Mouse (Mus musculus) neural tube, embryonic 12.5 days (tissue): ENCODE data around the gene Pkm. TPM values are rescaled to one million over a fixed set of nuclear protein-coding genes. Genes with fewer than 3 reads are reported as not detected.

Experiments
- ATAC-seq: fragments of 200-750 bp; cut with Nextera tagmentation; 2 replicates; pipeline ENCODE4 v1.8.0; 2017; ENCODE audit warnings: low read depth, mild to moderate bottlenecking, moderate TSS enrichment, moderate library complexity; ENCODE audit not compliant: low FRiP score
- H3K27ac ChIP-seq: fragments of 300-500 bp; sonication (generic); 2 replicates; pipeline ENCODE4 v1.5.1; 2016
- H3K27me3 ChIP-seq: fragments of 300-500 bp; sonication (generic); replicated peaks from 2 replicates; pipeline ENCODE4 v1.6.1; 2016; ENCODE audit warnings: mild to moderate bottlenecking
- H3K36me3 ChIP-seq: fragments of 300-500 bp; sonication (generic); 2 replicates; pipeline ENCODE4 v1.6.1; 2016; ENCODE audit warnings: mild to moderate bottlenecking
- H3K4me1 ChIP-seq: fragments of 300-500 bp; sonication (generic); 2 replicates; pipeline ENCODE4 v1.6.1; 2016
- H3K4me2 ChIP-seq: fragments of 300-500 bp; sonication (generic); replicated peaks from 2 replicates; pipeline ENCODE4 v1.6.1; 2016; ENCODE audit warnings: mild to moderate bottlenecking
- H3K4me3 ChIP-seq: fragments of 300-500 bp; sonication (generic); 2 replicates; pipeline ENCODE4 v1.5.1; 2016
- H3K9ac ChIP-seq: fragments of 300-500 bp; sonication (generic); 2 replicates; pipeline ENCODE4 v1.6.1; 2016; ENCODE audit warnings: mild to moderate bottlenecking
- H3K9me3 ChIP-seq: fragments of 300-500 bp; sonication (generic); 2 replicates; pipeline ENCODE4 v1.6.1; 2016; ENCODE audit warnings: mild to moderate bottlenecking
- WGBS: fragments of 180-500 bp; shearing (Covaris S2); methylation state at CpG from one replicate; pipeline ENCODE4 v1.1.7; 2016; 5-methylcytosine and 5-hydroxymethylcytosine counted together
- polyA plus RNA-seq: library from polyadenylated mRNA; unstranded; fragments of >200 nt; fragmentation: Nextera tagmentation; extraction: Ambion mirVana; gene quantifications from 2 replicates; pipeline ENCODE4 v1.2.1, GENCODE M21; 2016

Pkm gene
- polyA plus RNA-seq, 1 experiment from 2014 or later = 1,532 TPM

DNA sequence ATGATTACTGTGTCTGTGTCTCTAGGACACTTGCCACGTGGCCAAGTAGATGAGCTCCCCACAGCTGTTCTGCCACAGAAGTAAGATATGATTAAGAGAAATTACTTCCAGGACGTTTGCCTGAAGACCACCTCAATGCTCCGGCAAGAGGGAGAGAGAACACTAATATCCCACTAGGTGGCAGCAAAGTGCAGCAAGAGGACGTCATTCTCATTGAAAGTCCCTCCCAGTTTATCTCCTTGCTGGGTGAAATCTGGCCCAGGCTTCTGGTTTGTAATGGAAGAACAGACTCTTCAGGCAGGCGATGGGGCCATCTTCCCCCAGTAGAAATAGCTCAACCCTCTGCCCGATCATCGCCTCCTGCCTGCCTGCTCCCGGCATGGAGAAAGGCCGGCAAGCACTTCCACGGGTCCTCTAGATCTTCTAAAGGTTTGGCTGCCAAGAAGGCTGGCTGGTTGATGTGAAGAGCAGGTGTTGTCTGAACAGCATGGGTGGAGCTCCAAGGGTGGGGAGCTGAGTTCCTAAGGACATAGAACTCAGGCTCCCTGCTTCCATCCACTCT lies 67.0 kb downstream of the Pkm start:
- H3K36me3 ChIP-seq = no peaks in the 10 kb centered on the region
- H3K9me3 ChIP-seq = no peaks in the 10 kb centered on the region
- ATAC-seq = 0 out of 2 replicates have a peak, but pooled peaks have one; percentile 29
- no peaks in the 10 kb centered on the region for H3K27me3 ChIP-seq
- no peak overlapping the region for H3K4me3 ChIP-seq
- H3K4me2 ChIP-seq = peak overlapping the region; percentile 37
- WGBS = 24% methylated on average over 10 of the region's 10 CpGs
- H3K4me1 ChIP-seq = peaks cover 10% of the 10 kb centered on the region; the same call in 1 of the 2 replicates
- H3K27ac ChIP-seq = no peak overlapping the region
- H3K9ac ChIP-seq = no peak overlapping the region

DNA sequence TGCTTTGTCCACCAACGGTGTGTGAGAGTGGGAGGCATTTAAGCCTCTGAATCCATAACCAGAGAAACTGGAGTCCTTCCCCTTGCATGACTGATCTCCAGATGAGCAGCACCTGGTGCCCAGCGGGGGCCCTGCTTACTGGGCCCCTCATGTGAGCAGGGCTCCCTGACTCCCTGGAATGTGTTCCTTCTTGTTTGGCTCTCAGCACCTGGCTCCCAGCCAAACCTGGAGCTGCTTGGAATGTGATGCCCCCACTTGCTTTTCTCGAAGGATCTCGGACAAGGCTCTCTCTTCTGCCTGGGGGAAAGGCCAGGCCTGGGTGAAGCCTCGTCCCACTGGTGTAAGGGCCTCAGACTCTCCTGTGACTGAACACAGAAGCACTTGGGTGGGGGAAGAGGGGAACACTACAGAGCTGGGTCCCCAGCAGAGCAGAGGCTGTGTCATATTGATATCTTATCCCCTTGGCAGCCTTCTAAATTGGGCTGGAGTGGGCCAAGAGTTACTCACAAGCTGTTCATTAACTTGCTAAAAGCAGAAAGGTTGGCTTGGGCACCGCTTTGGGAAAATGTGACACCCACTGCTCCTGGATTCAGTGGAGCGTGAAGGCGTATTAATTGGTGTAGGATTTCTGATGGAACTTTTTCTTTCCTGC lies 67.7 kb downstream of the Pkm start:
- no peak overlapping the region for H3K4me3 ChIP-seq
- no peaks in the 10 kb centered on the region for H3K9me3 ChIP-seq
- no peak overlapping the region for H3K27ac ChIP-seq
- no peak overlapping the region for H3K4me2 ChIP-seq
- WGBS = 73% methylated on average over 8 of the region's 8 CpGs
- no peaks in the 10 kb centered on the region for H3K36me3 ChIP-seq
- no peaks in the 10 kb centered on the region for H3K27me3 ChIP-seq
- H3K9ac ChIP-seq = no peak overlapping the region
- H3K4me1 ChIP-seq = peaks cover 10% of the 10 kb centered on the region; the same call in 1 of the 2 replicates
- 0 out of 2 replicates have a peak, but pooled peaks have one; percentile 17 for ATAC-seq

DNA sequence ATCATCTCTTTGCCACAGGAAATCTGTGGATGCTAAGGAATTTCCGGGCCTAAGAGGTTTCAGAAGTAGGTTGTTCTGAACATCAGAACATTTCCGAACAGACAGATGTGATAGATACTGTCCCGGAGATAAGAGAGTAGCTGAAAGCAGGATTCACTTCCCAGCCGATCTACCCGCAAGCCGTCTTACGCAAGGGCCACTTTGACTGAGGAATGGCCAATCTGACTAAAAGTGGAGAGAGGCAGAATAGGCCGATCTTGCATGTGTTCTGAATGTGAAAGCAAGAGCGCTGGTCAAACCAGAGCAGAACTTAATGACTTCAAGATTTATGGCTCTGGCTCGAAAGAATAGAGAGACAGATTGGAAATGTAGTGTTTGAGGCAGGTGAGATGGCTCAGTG lies 69.3 kb downstream of the Pkm start:
- WGBS = 82% methylated on average over 10 of the region's 10 CpGs
- Histone ChIP-seq H3K27ac (no peak overlapping the region), H3K4me3 (no peak overlapping the region), H3K4me1 (peaks cover 10% of the 10 kb centered on the region; the same call in 1 of the 2 replicates), H3K27me3 (no peaks in the 10 kb centered on the region), H3K36me3 (no peaks in the 10 kb centered on the region), H3K4me2 (no peak overlapping the region), H3K9me3 (no peaks in the 10 kb centered on the region), H3K9ac (no peak overlapping the region)
- ATAC-seq = no peak

DNA sequence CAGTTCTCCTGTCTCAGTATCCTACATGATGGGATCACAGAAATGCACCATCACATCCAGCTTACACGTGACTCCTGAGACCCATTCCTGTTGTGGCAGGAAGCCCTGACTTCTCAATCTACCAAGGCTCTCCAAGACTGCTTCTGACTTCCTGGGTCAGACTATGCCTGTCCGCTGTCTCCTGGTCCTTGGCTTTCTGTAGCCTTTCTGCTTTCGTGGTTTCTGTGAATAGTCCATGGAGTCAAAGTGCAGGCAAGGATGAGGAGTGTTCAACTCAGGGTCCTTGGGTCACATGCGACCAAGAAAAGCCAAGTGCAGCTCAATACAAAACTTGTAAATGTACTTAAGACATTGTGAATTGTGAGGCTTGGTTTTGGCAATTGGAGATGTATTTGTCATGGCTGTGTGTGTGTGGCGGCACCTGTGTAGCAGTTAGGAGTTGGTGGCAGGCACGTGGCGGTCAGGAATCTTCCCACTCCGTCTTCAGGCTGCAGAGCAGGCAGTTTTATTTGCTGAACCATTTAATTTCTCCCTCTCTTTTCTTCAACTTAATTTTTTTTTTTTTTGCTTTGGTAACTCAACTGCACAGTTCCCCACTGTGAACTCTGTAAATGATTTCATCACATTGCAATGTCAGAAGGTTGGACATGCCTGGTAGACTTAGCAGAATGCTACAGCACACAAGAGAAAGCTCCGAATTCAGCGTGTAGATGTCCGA lies 71.6 kb downstream of the Pkm start:
- H3K27ac ChIP-seq = no peak overlapping the region
- H3K9ac ChIP-seq = no peak overlapping the region
- 86% methylated on average over 11 of the region's 11 CpGs for WGBS
- no peaks in the 10 kb centered on the region for H3K9me3 ChIP-seq
- H3K4me3 ChIP-seq = no peak overlapping the region
- peaks cover 10% of the 10 kb centered on the region; the same call in 1 of the 2 replicates for H3K4me1 ChIP-seq
- no peak overlapping the region for H3K4me2 ChIP-seq
- no peaks in the 10 kb centered on the region for H3K27me3 ChIP-seq
- ATAC-seq = no peak
- no peaks in the 10 kb centered on the region for H3K36me3 ChIP-seq

Other genes starting within 250 kb of the Pkm start
- gene Arih1, start 169.8 kb upstream of the Pkm start, polyA plus RNA-seq = 27.1 and 32.6 TPM in 2 replicates
- gene Hexa, start 116.8 kb upstream of the Pkm start, polyA plus RNA-seq = 49.0 and 53.0 TPM in 2 replicates
- 0.18 TPM in 1 of 2 replicates, not detected in the other for gene Tmem202, start 116.5 kb upstream of the Pkm start, polyA plus RNA-seq
- 16.5 and 17.0 TPM in 2 replicates for gene Celf6, start 78.5 kb upstream of the Pkm start, polyA plus RNA-seq
- 140 and 153 TPM in 2 replicates for gene Parp6, start 39.1 kb upstream of the Pkm start, polyA plus RNA-seq
- gene Gramd2, start 23.8 kb downstream of the Pkm start, polyA plus RNA-seq = 0.56 and 0.73 TPM in 2 replicates
- 16.5 and 17.7 TPM in 2 replicates for gene Senp8, start 94.3 kb downstream of the Pkm start, polyA plus RNA-seq
- gene Myo9a, start 94.5 kb downstream of the Pkm start, polyA plus RNA-seq = 20.8 and 21.6 TPM in 2 replicates